Mouse (Mus musculus): ENCODE measurements at regions not wholly inside any gene's neighbourhood (a gene's known extent, or its start where the extent isn't known, plus 50 kb on each side); places are given as distances from the start of the nearest gene placed in this dataset.

DNA sequence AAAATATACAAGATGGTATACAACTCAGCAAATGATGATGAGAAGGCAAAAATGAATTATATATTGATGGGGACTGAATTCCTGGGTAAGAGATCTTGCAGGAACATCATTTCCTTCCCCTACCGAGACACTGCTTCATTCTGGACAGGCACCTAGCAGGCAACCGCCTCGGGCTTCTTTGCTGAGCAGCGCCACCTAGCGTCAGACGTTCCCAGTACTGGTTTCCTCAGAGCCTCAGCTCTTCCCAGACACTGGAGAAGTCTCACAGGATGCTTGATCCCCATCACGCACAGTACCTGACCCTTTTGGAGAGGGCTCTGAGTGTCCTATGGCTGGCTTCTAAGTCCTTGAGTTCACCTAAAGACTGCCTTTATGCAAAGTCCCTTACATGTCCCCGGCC is 80.8 kb upstream of the Arrdc4 start:
- Histone ChIP-seq H3K36me3 (ENCODE audit: insufficient read depth, low read length) (no peaks in the 10 kb centered on the region), H3K9me3 (ENCODE audit: low read length) (no peaks in the 10 kb centered on the region), H3K4me2 (ENCODE audit: low read depth, low read length, poor library complexity, severe bottlenecking) (no peak overlapping the region), H3K27ac (ENCODE audit: low read depth, low read length) (no peak overlapping the region), H3K4me1 (ENCODE audit: insufficient read depth, low read length) (no peaks in the 10 kb centered on the region), H3K9ac (replicated peaks; ENCODE audit: low read length, poor library complexity, severe bottlenecking) (no peak overlapping the region), H3K27me3 (ENCODE audit: insufficient read depth, low read length) (no peaks in the 10 kb centered on the region), H3K4me3 (ENCODE audit: low read depth, low read length) (no peak overlapping the region)
- TF ChIP-seq CTCF (IDR thresholded peaks at IDR 0.05), result peak; percentile 89
- WGBS, result 13% methylated on average over 8 of the region's 8 CpGs
- ATAC-seq (ENCODE audit: low FRiP score) (no peak), DNase-seq (ENCODE audit: low spot score) (peak; percentile 91)

- no peak overlapping the region for H3K4me3 ChIP-seq (ENCODE audit: low read depth, low read length)
- no peak overlapping the region for H3K27ac ChIP-seq (ENCODE audit: low read depth, low read length)
- no peaks in the 10 kb centered on the region for H3K27me3 ChIP-seq (ENCODE audit: insufficient read depth, low read length)
- H3K9me3 ChIP-seq (ENCODE audit: low read length), result no peaks in the 10 kb centered on the region
- TF ChIP-seq CTCF (IDR thresholded peaks at IDR 0.05), result no peak
- WGBS, result 84% methylated on average over 2 of the region's 2 CpGs
- H3K36me3 ChIP-seq (ENCODE audit: insufficient read depth, low read length), result no peaks in the 10 kb centered on the region
- no peak overlapping the region for H3K4me2 ChIP-seq (ENCODE audit: low read depth, low read length, poor library complexity, severe bottlenecking)
- H3K9ac ChIP-seq (replicated peaks; ENCODE audit: low read length, poor library complexity, severe bottlenecking), result no peak overlapping the region
- no peak for DNase-seq (ENCODE audit: low spot score)
- H3K4me1 ChIP-seq (ENCODE audit: insufficient read depth, low read length), result no peaks in the 10 kb centered on the region
- no peak for ATAC-seq (ENCODE audit: low FRiP score)
These were observed 75.4 kb upstream of the Arrdc4 start for GRCm38 (mm10) chr7:68824399-68824798.

DNA sequence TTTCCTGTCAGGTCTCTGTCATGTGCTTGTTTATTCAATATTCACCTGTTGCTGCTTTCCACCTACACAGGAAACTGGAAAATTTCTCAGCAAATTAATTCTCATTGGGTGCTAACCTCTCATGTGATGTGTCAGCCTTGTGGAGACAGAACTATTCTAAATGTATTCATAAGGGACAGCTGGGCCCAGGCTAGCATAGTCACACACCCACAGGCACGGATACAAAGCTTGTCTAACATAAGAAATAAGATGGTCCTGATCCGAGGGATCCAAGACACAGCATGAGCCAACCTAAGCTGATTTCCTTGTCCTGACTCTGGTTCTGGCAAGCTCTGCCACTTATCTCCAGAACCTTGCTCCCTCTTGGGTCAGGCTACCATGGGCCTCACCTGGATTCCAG is 74.6 kb upstream of the Arrdc4 start:
- no peak for TF ChIP-seq CTCF (IDR thresholded peaks at IDR 0.05)
- Histone ChIP-seq H3K4me3 (ENCODE audit: low read depth, low read length) (no peak overlapping the region), H3K27me3 (ENCODE audit: insufficient read depth, low read length) (no peaks in the 10 kb centered on the region), H3K9me3 (ENCODE audit: low read length) (no peaks in the 10 kb centered on the region), H3K4me2 (ENCODE audit: low read depth, low read length, poor library complexity, severe bottlenecking) (no peak overlapping the region), H3K4me1 (ENCODE audit: insufficient read depth, low read length) (no peaks in the 10 kb centered on the region), H3K9ac (replicated peaks; ENCODE audit: low read length, poor library complexity, severe bottlenecking) (no peak overlapping the region), H3K27ac (ENCODE audit: low read depth, low read length) (no peak overlapping the region), H3K36me3 (ENCODE audit: insufficient read depth, low read length) (no peaks in the 10 kb centered on the region)
- ATAC-seq (ENCODE audit: low FRiP score) (0 out of 2 replicates have a peak, but pooled peaks have one; percentile 10), DNase-seq (ENCODE audit: low spot score) (no peak)
- 64% methylated on average over 2 of the region's 2 CpGs for WGBS

- TF ChIP-seq CTCF (IDR thresholded peaks at IDR 0.05), result peak; percentile 99
- Histone ChIP-seq H3K27ac (ENCODE audit: low read depth, low read length) (no peak overlapping the region), H3K36me3 (ENCODE audit: insufficient read depth, low read length) (no peaks in the 10 kb centered on the region), H3K4me3 (ENCODE audit: low read depth, low read length) (no peak overlapping the region), H3K9me3 (ENCODE audit: low read length) (no peaks in the 10 kb centered on the region), H3K4me2 (ENCODE audit: low read depth, low read length, poor library complexity, severe bottlenecking) (no peak overlapping the region), H3K4me1 (ENCODE audit: insufficient read depth, low read length) (no peaks in the 10 kb centered on the region), H3K27me3 (ENCODE audit: insufficient read depth, low read length) (no peaks in the 10 kb centered on the region), H3K9ac (replicated peaks; ENCODE audit: low read length, poor library complexity, severe bottlenecking) (no peak overlapping the region)
- WGBS, result 3% methylated on average over 7 of the region's 7 CpGs
- ATAC-seq (ENCODE audit: low FRiP score) (peak; percentile 34; the same call in 1 of the 2 replicates), DNase-seq (ENCODE audit: low spot score) (peak; percentile 79)
These were observed 74.1 kb upstream of the Arrdc4 start for GRCm38 (mm10) chr7:68823189-68823588.

DNA sequence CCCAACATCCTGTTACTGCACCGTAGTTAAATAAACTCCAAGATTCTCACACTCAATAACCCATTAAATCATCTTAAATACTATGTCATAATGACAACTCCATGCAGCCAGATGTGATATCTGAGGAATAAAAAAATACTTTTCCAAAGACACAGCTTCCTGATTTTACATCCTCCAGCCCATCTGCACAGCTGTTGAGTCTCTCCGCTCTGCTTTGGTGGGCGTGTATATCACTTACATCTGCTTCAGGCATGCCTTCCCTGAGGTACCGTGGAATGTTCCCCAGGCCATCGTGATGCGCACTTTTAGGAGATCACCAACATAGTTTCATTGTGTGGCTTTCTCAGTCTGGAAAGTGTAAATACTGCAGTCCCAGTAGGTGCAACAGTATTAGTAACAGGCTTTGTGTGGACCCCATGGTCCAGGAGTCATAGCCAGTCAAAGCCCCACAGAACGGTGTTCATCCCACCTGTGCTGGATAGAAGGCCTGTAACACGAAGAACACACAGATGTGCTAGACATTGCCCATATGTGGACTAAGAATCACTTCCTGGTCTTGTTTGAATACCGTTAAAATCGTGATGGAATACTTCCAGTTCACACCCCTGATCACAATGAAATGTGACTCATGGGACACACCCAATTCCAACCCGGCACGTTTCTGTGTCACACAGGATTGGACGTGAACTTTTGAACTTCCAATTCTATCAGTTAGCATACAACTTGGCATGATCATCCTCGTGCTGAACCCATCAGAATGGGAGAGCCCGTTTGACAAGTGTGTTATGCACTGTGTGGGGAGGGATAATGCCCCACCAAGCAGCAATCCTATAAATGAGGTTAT is 66.0 kb upstream of the Arrdc4 start:
- no peak overlapping the region for H3K9ac ChIP-seq (replicated peaks; ENCODE audit: low read length, poor library complexity, severe bottlenecking)
- no peaks in the 10 kb centered on the region for H3K9me3 ChIP-seq (ENCODE audit: low read length)
- ATAC-seq (ENCODE audit: low FRiP score) (no peak), DNase-seq (ENCODE audit: low spot score) (no peak)
- no peak overlapping the region for H3K4me3 ChIP-seq (ENCODE audit: low read depth, low read length)
- no peaks in the 10 kb centered on the region for H3K27me3 ChIP-seq (ENCODE audit: insufficient read depth, low read length)
- no peak overlapping the region for H3K4me2 ChIP-seq (ENCODE audit: low read depth, low read length, poor library complexity, severe bottlenecking)
- no peaks in the 10 kb centered on the region for H3K36me3 ChIP-seq (ENCODE audit: insufficient read depth, low read length)
- no peak for TF ChIP-seq CTCF (IDR thresholded peaks at IDR 0.05)
- H3K27ac ChIP-seq (ENCODE audit: low read depth, low read length), result no peak overlapping the region
- 88% methylated on average over 15 of the region's 15 CpGs for WGBS
- H3K4me1 ChIP-seq (ENCODE audit: insufficient read depth, low read length), result no peaks in the 10 kb centered on the region

DNA sequence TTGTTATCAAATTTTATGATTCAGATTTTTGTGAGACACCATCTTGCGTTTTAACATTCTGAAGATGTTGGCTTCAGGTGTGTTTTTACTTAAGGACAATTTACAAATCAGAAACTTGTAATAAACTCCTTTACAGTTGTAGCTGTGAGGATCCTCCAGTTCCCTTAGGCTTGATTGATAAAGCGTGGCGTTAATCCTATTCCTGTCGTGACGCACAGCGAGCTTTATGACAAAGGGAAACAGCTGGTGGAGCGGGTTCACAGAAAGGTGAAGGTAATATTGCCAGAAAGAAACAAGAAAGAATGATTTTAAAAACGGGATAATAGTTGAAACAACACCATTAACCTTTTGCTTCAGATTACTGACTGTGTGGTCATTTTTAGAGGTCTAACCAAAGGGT is 60.7 kb upstream of the Arrdc4 start:
- Histone ChIP-seq H3K9me3 (ENCODE audit: low read length) (no peaks in the 10 kb centered on the region), H3K27ac (ENCODE audit: low read depth, low read length) (no peak overlapping the region), H3K27me3 (ENCODE audit: insufficient read depth, low read length) (no peaks in the 10 kb centered on the region), H3K4me1 (ENCODE audit: insufficient read depth, low read length) (no peaks in the 10 kb centered on the region), H3K4me3 (ENCODE audit: low read depth, low read length) (no peak overlapping the region), H3K4me2 (ENCODE audit: low read depth, low read length, poor library complexity, severe bottlenecking) (no peak overlapping the region), H3K9ac (replicated peaks; ENCODE audit: low read length, poor library complexity, severe bottlenecking) (no peak overlapping the region), H3K36me3 (ENCODE audit: insufficient read depth, low read length) (no peaks in the 10 kb centered on the region)
- WGBS, result 29% methylated on average over 8 of the region's 8 CpGs
- DNase-seq (ENCODE audit: low spot score), result no peak
- TF ChIP-seq CTCF (IDR thresholded peaks at IDR 0.05), result no peak
- ATAC-seq (ENCODE audit: low FRiP score), result no peak

All from midbrain, postnatal 0 days (tissue).